Mouse (Mus musculus) limb, embryonic 11.5 days (tissue): Measurements from ENCODE around the gene Cnep1r1. TPM values are rescaled to one million over a fixed set of nuclear protein-coding genes. Genes with fewer than 3 reads are reported as not detected.
A peak's percentile ranks its signal among the peaks of the same experiment; 100 is the strongest.

Source experiments
- ATAC-seq: fragments of 200-750 bp; cut with Nextera tagmentation; 2 replicates; pipeline ENCODE4 v1.8.0; 2017; ENCODE audit warnings: low read depth; ENCODE audit not compliant: insufficient number of reproducible peaks, low FRiP score, low TSS enrichment
- DNase-seq: peaks from one replicate; pipeline ENCODE4 v3.0.0-alpha.2; 2015; ENCODE audit warnings: low spot score
- H3K27ac ChIP-seq: fragments of 300-500 bp; sonication (generic); replicated peaks from 2 replicates; pipeline ENCODE4 v1.5.1; 2014; ENCODE audit warnings: low read depth, mild to moderate bottlenecking, low read length
- H3K27me3 ChIP-seq: fragments of 300-500 bp; sonication (generic); 2 replicates; pipeline ENCODE4 v1.6.1; 2014; ENCODE audit warnings: mild to moderate bottlenecking, low read length, mixed read lengths; ENCODE audit not compliant: control insufficient read depth, insufficient read depth
- H3K36me3 ChIP-seq: fragments of 300-500 bp; sonication (generic); 2 replicates; pipeline ENCODE4 v1.6.1; 2014; ENCODE audit warnings: mild to moderate bottlenecking, low read length, moderate library complexity, mixed read lengths; ENCODE audit not compliant: control insufficient read depth, insufficient read depth
- H3K4me1 ChIP-seq: fragments of 300-500 bp; sonication (generic); 2 replicates; pipeline ENCODE4 v1.6.1; 2014; ENCODE audit warnings: low read length, mixed read lengths; ENCODE audit not compliant: control insufficient read depth, insufficient read depth
- H3K4me2 ChIP-seq: fragments of 300-500 bp; sonication (generic); 2 replicates; pipeline ENCODE4 v1.6.1; 2014; ENCODE audit warnings: low read depth, mild to moderate bottlenecking, moderate library complexity; ENCODE audit not compliant: severe bottlenecking
- H3K4me3 ChIP-seq: fragments of 300-500 bp; sonication (generic); 2 replicates; pipeline ENCODE4 v1.5.1; 2014; ENCODE audit warnings: low read depth, low read length
- H3K9ac ChIP-seq: fragments of 300-500 bp; sonication (generic); 2 replicates; pipeline ENCODE4 v1.6.1; 2014; ENCODE audit warnings: mild to moderate bottlenecking, low read length
- H3K9me3 ChIP-seq: fragments of 300-500 bp; sonication (generic); 2 replicates; pipeline ENCODE4 v1.6.1; 2016; ENCODE audit warnings: low read length; ENCODE audit not compliant: control insufficient read depth
- WGBS: fragments of 180-500 bp; shearing (Covaris S2); extraction: QIAGEN DNeasy Blood & Tissue Kit; methylation state at CpG from one replicate; pipeline ENCODE4 v1.1.7; 2014; 5-methylcytosine and 5-hydroxymethylcytosine counted together
- polyA plus RNA-seq: library from polyadenylated mRNA; unstranded; fragments of >200 nt; fragmentation: Nextera tagmentation; extraction: Ambion mirVana; gene quantifications from 2 replicates; pipeline ENCODE4 v1.2.1, GENCODE M21; 2014

The Cnep1r1 gene
- polyA plus RNA-seq, 1 experiment from 2014 or later = 41.9 TPM

DNA sequence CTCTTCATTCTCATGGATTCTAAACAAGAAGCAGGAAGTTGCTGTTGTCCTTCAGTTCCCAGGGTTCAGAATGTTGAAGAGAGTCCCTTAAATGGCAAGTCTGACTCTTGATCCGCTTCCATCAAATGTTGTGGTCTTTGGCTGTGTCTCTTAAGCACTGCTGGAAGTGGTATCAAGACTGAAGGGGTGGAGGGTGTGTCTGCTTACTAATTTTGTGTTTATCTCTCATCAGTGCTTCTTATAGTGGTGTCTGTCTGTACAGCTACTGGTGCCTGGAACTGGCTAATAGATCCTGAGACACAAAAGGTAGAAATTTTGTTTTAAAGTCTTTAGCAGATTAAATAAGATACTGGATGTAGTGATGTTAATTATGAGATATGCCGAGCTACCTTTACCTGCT is 6.3 kb downstream of the Cnep1r1 start:
- DNase-seq (no peak), ATAC-seq (no peak)
- H3K27ac ChIP-seq = no peak overlapping the region
- peaks cover 9% of the 10 kb centered on the region; the same call in 1 of the 2 replicates for H3K36me3 ChIP-seq
- H3K27me3 ChIP-seq = no peaks in the 10 kb centered on the region
- H3K4me2 ChIP-seq = no peak overlapping the region
- no peak overlapping the region for H3K4me3 ChIP-seq
- H3K9me3 ChIP-seq = no peaks in the 10 kb centered on the region
- 90% methylated on average over 2 of the region's 2 CpGs for WGBS
- H3K9ac ChIP-seq = no peak overlapping the region
- no peaks in the 10 kb centered on the region for H3K4me1 ChIP-seq

DNA sequence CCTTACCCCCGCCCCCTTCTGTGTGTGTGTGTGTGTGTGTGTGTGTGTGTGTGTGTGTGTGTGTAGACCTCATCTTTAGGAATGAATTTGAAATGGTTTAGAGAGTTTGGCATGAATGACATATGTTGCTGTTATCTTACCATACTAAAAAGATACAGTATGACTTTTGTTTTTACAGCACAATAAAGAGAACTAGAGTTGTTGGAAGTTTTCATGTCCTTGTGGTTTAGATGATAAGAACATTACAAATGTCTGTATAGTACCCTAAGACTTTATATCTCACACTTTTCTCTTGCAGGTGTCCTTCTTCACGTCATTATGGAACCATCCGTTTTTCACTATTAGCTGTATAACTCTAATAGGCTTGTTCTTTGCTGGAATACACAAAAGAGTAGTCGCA is 10.8 kb downstream of the Cnep1r1 start:
- ATAC-seq (no peak), DNase-seq (no peak)
- Histone ChIP-seq H3K4me2 (no peak overlapping the region), H3K27ac (no peak overlapping the region), H3K9ac (no peak overlapping the region), H3K9me3 (no peaks in the 10 kb centered on the region), H3K36me3 (peaks cover 5% of the 10 kb centered on the region; the same call in 1 of the 2 replicates), H3K4me3 (no peak overlapping the region), H3K27me3 (no peaks in the 10 kb centered on the region), H3K4me1 (no peaks in the 10 kb centered on the region)
- WGBS = 94% methylated on average over 4 of the region's 4 CpGs

DNA sequence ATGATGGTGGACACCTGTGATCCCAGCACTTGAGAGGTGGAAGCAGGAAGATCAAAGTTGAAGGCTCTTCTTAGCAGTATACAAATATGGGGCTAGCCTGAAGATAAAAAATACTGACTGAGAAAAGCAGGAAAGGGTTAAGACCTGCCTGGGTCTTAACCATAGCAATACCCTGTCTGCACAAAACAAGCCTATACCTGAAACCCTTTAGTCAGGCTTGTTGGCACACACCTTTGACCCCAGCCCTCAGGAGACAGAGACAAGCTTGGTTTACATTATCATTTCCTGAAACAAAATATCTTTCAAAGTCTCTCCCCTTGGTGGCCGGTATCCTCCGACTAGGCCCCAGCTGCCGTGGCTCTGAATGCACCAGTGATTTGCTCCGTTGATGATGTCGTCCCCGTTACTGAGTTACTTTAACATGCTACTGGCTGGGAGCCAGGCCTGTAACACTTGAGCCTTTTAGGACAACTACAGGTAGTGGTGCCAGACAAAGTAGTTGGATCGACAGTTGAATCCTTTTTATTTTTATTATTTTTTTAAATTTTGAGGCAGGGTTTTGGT is 12.3 kb downstream of the Cnep1r1 start:
- H3K27me3 ChIP-seq = no peaks in the 10 kb centered on the region
- no peaks in the 10 kb centered on the region for H3K9me3 ChIP-seq
- DNase-seq = no peak
- peaks cover 8% of the 10 kb centered on the region; the same call in 1 of the 2 replicates for H3K36me3 ChIP-seq
- no peak overlapping the region for H3K27ac ChIP-seq
- H3K4me1 ChIP-seq = no peaks in the 10 kb centered on the region
- no peak overlapping the region for H3K4me3 ChIP-seq
- 84% methylated on average over 7 of the region's 7 CpGs for WGBS
- no peak overlapping the region for H3K4me2 ChIP-seq
- no peak for ATAC-seq
- no peak overlapping the region for H3K9ac ChIP-seq

DNA sequence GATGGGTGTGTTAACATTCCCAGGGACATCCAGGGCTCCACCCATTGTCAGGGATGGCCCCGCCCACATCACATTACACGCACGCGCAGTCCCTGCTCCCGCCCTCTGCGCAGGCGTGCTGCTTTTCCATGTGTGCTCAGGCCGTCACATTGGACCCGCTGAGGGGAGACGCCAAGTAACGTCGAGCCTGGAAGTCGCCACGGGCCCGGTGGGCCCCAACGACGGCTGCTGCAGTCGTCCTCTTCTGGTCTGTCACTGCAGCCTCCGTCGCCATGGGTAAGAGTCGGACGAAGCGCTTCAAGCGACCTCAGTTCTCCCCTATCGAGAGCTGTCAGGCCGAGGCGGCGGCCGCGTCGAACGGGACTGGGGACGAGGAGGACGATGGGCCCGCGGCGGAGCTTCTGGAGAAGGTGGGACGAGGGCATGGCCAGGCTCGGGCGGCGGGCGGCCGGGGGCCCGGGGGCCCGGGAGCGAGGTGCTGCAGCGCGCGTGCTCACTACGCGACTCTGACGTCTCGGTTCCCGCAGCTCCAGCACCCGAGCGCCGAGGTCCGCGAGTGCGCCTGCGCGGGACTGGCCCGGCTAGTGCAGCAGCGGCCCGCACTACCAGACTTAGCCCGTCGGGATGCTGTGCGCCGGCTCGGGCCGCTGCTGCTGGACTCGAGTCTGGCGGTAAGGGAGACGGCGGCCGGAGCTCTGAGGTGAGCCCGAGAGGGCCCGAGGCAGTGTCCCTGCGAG is 19.3 kb downstream of the Cnep1r1 start, which contains the start of gene Heatr3:
Gene Heatr3, plus strand, starts transcription at position 108 of the 737 bp plus-strand sequence.
- ATAC-seq = peak; percentile 96
- Histone ChIP-seq H3K27ac (peak within 1 kb of the TSS; percentile 33; the same call in 1 of the 2 replicates), H3K4me1 (peaks cover 6% of the 10 kb centered on the region; the same call in 1 of the 2 replicates), H3K36me3 (peaks cover 8% of the 10 kb centered on the region; the same call in 1 of the 2 replicates), H3K27me3 (no peaks in the 10 kb centered on the region), H3K9ac (peak within 1 kb of the TSS; percentile 67), H3K4me2 (peak within 1 kb of the TSS; percentile 73), H3K9me3 (no peaks in the 10 kb centered on the region), H3K4me3 (peak within 1 kb of the TSS; percentile 70)
- under 1% methylated on average over 72 of the region's 79 CpGs for WGBS
- peak; percentile 98 for DNase-seq

DNA sequence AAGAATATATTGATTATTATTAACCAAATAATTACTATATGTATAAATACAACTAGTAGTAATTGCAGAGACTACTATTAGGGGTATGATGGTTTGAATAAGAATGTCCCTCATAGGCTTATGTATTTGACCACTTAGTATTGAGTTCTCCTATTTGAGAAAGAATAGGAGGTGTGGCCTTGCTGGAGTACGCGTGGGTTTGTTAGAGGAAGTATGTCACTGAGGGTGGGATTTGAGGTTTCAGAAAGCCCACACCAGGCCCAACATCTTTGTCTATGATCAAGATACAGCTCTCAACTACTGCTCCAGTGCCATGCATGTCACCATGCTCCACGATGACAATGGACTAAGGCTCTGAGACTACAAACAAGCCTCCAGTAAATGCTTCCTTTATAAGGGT is 20.7 kb downstream of the Cnep1r1 start:
- no peak overlapping the region for H3K27ac ChIP-seq
- peaks cover 6% of the 10 kb centered on the region; the same call in 1 of the 2 replicates for H3K36me3 ChIP-seq
- H3K4me2 ChIP-seq = no peak overlapping the region
- peaks cover 6% of the 10 kb centered on the region; the same call in 1 of the 2 replicates for H3K4me1 ChIP-seq
- H3K27me3 ChIP-seq = no peaks in the 10 kb centered on the region
- WGBS = 93% methylated on average over 3 of the region's 3 CpGs
- ATAC-seq = no peak
- no peaks in the 10 kb centered on the region for H3K9me3 ChIP-seq
- no peak overlapping the region for H3K4me3 ChIP-seq
- no peak overlapping the region for H3K9ac ChIP-seq
- DNase-seq = no peak

DNA sequence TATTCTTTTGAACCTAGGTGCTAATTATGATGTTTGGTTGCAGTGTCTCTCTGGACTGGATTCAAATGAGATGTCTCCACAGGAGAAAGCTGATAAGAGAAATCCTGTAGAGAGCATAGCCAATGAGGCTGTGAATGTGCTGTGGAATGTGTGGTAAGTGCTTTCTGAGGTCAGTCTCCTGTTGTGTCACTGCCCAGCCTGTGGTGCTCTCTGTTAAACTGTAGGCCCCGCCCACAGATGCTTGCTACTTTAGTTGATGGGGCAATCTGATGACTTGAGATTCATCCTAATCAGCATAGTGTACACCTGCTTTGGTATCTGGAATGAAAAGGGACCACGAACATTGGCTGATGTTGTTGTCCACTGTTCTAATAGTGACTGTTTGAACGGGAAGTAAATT is 23.1 kb downstream of the Cnep1r1 start:
- ATAC-seq = no peak
- H3K27ac ChIP-seq = no peak overlapping the region
- H3K36me3 ChIP-seq = peaks cover 4% of the 10 kb centered on the region; the same call in 1 of the 2 replicates
- no peak for DNase-seq
- WGBS = 91% methylated on average over 3 of the region's 3 CpGs
- H3K4me1 ChIP-seq = peaks cover 6% of the 10 kb centered on the region; the same call in 1 of the 2 replicates
- no peak overlapping the region for H3K9ac ChIP-seq
- no peaks in the 10 kb centered on the region for H3K9me3 ChIP-seq
- H3K27me3 ChIP-seq = no peaks in the 10 kb centered on the region
- H3K4me3 ChIP-seq = no peak overlapping the region
- H3K4me2 ChIP-seq = no peak overlapping the region

DNA sequence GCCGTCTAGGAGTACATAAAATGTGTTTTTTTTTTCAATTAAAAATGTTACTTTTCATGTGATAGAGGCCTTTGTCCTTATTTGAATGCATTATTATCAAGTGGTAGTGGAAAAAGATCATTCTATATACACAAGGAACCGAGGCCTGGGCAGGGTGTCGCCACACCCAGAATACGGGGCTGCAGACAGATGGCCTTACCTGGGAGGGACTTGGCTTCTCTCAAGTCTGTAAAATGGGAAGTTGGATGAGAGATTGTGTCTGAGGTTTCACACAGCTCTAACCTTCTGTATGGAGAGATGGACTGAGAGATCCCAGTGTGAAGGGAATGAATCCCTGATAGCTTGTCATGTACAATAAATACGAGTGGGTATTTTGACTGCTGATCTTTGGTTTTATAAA is 25.5 kb downstream of the Cnep1r1 start:
- H3K27me3 ChIP-seq = no peaks in the 10 kb centered on the region
- H3K9me3 ChIP-seq = no peaks in the 10 kb centered on the region
- ATAC-seq (no peak), DNase-seq (no peak)
- H3K4me1 ChIP-seq = no peaks in the 10 kb centered on the region
- peaks cover 11% of the 10 kb centered on the region for H3K36me3 ChIP-seq
- no peak overlapping the region for H3K27ac ChIP-seq
- 90% methylated on average over 5 of the region's 5 CpGs for WGBS
- no peak overlapping the region for H3K9ac ChIP-seq
- H3K4me3 ChIP-seq = no peak overlapping the region
- no peak overlapping the region for H3K4me2 ChIP-seq

DNA sequence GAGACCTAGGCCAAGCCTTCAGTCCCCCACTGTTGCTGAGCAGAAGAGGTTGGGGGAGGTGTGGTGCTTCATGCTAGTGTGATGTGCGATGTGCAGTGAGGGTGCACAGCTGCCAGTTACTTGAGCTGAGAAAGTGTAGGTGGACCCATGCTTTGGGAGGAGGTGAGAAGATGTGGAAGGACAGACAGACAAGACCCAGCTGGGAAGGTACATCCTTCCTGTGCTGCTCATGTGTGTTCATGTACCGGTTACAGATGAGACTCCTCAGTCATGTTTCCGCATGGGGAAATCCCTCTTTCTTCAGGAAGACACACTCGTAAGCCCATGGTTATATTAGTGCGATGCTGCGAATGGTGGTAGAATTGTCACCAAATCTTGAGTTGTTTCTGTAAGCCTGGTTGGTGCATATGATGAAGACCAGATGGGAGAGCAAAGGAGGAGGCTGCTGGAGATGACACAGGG is 32.4 kb downstream of the Cnep1r1 start:
- no peak for ATAC-seq
- WGBS = 98% methylated on average over 6 of the region's 6 CpGs

More for the DNA sequence above, 32.4 kb downstream of the Cnep1r1 start:
- DNase-seq = no peak
- no peaks in the 10 kb centered on the region for H3K4me1 ChIP-seq
- H3K9ac ChIP-seq = no peak overlapping the region
- no peak overlapping the region for H3K27ac ChIP-seq
- no peak overlapping the region for H3K4me2 ChIP-seq
- no peaks in the 10 kb centered on the region for H3K9me3 ChIP-seq
- H3K36me3 ChIP-seq = peaks cover 9% of the 10 kb centered on the region
- H3K27me3 ChIP-seq = no peaks in the 10 kb centered on the region
- H3K4me3 ChIP-seq = no peak overlapping the region
